Mouse (Mus musculus) spleen, adult 2 months (tissue): ENCODE measurements at regions not wholly inside any gene's neighbourhood (a gene's known extent, or its start where the extent isn't known, plus 50 kb on each side); places are given as distances from the start of the nearest gene placed in this dataset.

Experiments
- DNase-seq, 2 experiments: peaks; one replicate each; pipeline versions ENCODE4 v3.0.0 to v3.0.0-alpha.2; 2012 to 2021; ENCODE audit warnings: low spot score in 2 of 2, low read depth in 1 of 2
- H3K27ac ChIP-seq: fragments of 200-500 bp; 2 replicates; pipeline ENCODE4 v1.5.1; 2012; ENCODE audit warnings: low read length, inconsistent platforms; ENCODE audit not compliant: insufficient read depth
- H3K27me3 ChIP-seq: fragments of 200-500 bp; 2 replicates; pipeline ENCODE4 v1.6.1; 2012; ENCODE audit warnings: mild to moderate bottlenecking, moderate library complexity, low read length, inconsistent platforms; ENCODE audit not compliant: control insufficient read depth, insufficient read depth
- H3K36me3 ChIP-seq: fragments of 200-500 bp; 2 replicates; pipeline ENCODE4 v1.6.1; 2012; ENCODE audit warnings: mild to moderate bottlenecking, low read length, inconsistent platforms; ENCODE audit not compliant: control insufficient read depth, insufficient read depth
- H3K4me1 ChIP-seq: fragments of 200-500 bp; 2 replicates; pipeline ENCODE4 v1.6.1; 2011; ENCODE audit warnings: inconsistent platforms; ENCODE audit not compliant: control insufficient read depth, insufficient read depth, insufficient read length
- H3K4me3 ChIP-seq: fragments of 200-500 bp; 2 replicates; pipeline ENCODE4 v1.5.1; 2011; ENCODE audit warnings: mild to moderate bottlenecking, inconsistent platforms; ENCODE audit not compliant: insufficient read depth, insufficient read length; ENCODE audit errors: extremely low read depth
- CTCF ChIP-seq: fragments of 200-500 bp; IDR thresholded peaks from 2 replicates; pipeline ENCODE4 v1.5.1; 2011; ENCODE audit warnings: mild to moderate bottlenecking, inconsistent platforms; ENCODE audit not compliant: insufficient read depth, insufficient read length, insufficient replicate concordance; ENCODE audit errors: extremely low read depth
- POLR2A ChIP-seq: fragments of 200-500 bp; IDR thresholded peaks from 2 replicates; pipeline ENCODE4 v1.6.1; 2011; ENCODE audit warnings: low read depth, low read length, inconsistent platforms
- WGBS: fragments of 180-500 bp; shearing (Covaris S2); methylation state at CpG from one replicate; pipeline ENCODE4 v1.1.7; 2018; 5-methylcytosine and 5-hydroxymethylcytosine counted together

DNA sequence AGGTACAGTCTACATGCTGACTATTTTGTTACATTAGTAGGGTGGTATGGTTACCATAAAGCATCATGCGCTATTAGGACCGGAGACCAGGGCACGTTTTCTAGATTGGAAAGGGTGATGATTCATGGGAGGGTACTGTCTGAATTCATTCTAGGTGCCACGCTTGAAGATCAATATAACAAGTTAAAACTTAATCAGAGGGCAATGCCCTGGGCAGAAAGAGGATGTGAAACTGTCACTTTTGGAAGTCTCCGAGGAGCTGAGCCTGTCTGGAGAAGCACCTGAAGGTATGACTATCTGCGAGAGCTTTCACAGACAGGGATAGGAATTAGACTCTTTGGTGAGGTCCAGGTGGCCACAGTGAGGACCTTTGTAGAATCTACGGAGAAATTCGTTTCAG lies 200.2 kb downstream of the Foxo1 start:
- Histone ChIP-seq H3K4me1 (peaks cover 6% of the 10 kb centered on the region; the same call in 1 of the 2 replicates), H3K27ac (no peak overlapping the region), H3K27me3 (no peaks in the 10 kb centered on the region), H3K36me3 (no peaks in the 10 kb centered on the region), H3K4me3 (no peak overlapping the region)
- 43% methylated on average over 8 of the region's 8 CpGs for WGBS
- DNase-seq = peak; percentile 32 to 55
- no peak for TF ChIP-seq POLR2A
- TF ChIP-seq CTCF = no peak

DNA sequence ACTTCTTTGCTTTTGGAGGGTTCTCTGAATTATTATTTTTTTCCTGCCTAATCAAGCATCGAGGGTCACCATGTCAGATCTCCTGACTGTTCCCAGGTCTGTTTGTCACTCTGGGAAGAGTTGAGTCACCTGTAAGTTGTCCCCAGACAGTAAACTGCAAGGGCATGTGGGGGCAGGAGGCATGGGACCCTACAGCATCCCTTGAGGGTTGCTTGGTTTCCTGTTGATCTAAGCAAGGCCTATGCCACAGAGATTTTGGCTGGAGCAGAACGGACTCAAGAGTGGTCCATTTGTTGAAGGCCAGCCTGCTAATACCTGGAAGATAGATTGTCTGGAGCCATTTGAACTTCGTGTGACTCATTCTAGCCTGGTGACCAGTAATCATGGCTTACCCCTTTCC lies 199.7 kb downstream of the Foxo1 start:
- TF ChIP-seq CTCF (no peak), POLR2A (no peak)
- Histone ChIP-seq H3K27me3 (no peaks in the 10 kb centered on the region), H3K36me3 (no peaks in the 10 kb centered on the region), H3K4me1 (peaks cover 6% of the 10 kb centered on the region; the same call in 1 of the 2 replicates), H3K27ac (no peak overlapping the region), H3K4me3 (no peak overlapping the region)
- peak; percentile 18 to 22 for DNase-seq
- 31% methylated on average over 3 of the region's 3 CpGs for WGBS

DNA sequence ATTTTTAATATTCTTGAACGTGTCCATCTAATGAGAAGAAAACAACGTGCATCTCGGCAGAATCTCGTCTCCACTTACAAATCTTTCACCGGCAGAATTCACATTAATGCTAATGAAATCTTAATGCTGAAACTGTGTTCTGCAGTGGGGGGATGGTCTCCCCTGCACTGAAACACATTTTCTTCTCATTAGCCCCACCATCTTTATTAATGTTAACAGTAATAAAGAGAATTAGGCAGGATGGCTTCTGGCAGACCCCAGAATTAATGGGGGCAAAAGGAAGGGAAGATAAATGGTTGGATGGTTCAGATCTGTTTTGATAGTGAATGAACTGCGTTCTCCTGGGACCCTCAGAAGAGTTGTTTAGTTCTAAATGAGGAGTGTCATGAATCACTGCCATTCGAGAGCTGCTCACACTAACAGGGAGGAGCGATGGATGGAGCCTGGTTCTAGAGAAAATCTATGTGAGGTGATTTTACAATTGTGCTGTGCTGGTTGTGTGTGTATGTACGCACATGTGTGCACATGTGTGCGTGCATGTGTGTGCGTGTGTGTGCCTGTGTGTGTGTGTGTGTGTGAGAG lies 198.9 kb downstream of the Foxo1 start:
- no peak overlapping the region for H3K27ac ChIP-seq

DNA sequence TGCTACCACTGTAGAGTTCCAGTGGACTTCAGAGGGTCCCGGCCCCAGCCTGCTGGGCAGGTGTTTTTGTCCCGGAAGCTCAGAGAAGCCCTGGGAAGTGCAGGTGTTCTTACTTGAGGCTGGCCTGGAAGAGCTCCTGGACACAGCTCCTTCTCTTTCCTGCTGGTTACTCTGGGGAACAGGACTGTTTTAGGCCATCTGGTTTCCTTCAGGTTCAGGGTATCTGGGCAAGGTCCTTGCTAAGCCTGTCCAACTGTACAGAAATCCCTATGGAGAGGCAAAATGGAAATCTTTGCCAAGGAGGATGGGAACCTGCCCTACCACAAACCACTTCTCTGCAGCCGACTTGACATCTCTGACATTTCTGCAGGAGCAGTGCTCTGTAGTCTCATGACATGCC lies 198.4 kb downstream of the Foxo1 start:
- peaks cover 6% of the 10 kb centered on the region; the same call in 1 of the 2 replicates for H3K4me1 ChIP-seq
- 78% methylated on average over 3 of the region's 3 CpGs for WGBS
- H3K27me3 ChIP-seq = no peaks in the 10 kb centered on the region
- no peak for TF ChIP-seq CTCF
- TF ChIP-seq POLR2A = no peak
- DNase-seq = no peak
- H3K27ac ChIP-seq = no peak overlapping the region
- H3K4me3 ChIP-seq = no peak overlapping the region
- no peaks in the 10 kb centered on the region for H3K36me3 ChIP-seq

More for the DNA sequence above, 198.9 kb downstream of the Foxo1 start:
- DNase-seq = no peak
- H3K36me3 ChIP-seq = no peaks in the 10 kb centered on the region
- H3K4me3 ChIP-seq = no peak overlapping the region
- no peaks in the 10 kb centered on the region for H3K27me3 ChIP-seq
- 78% methylated on average over 11 of the region's 11 CpGs for WGBS
- TF ChIP-seq CTCF = no peak
- no peak for TF ChIP-seq POLR2A
- peaks cover 6% of the 10 kb centered on the region; the same call in 1 of the 2 replicates for H3K4me1 ChIP-seq

DNA sequence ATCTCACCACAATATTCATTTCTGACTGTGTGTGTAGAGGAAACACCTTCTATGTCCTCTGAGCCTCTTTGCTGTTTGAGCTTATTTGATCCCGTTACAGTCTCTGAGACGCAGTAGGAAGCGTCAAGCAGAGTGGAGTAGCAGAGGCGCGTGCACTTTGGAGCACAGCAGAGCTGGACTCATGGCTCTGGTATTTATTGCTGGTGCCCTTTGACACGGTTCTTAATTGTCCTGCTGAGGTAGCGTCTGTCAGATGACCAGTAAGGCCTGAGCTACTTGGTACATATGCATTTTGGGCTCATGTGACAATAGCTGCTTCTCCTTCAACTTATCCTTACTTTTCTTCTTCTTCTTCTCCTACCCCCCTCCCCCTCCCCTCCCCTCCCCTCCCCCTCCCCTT lies 195.8 kb downstream of the Foxo1 start:
- WGBS = 68% methylated on average over 7 of the region's 7 CpGs
- Histone ChIP-seq H3K4me3 (no peak overlapping the region), H3K4me1 (peaks cover 16% of the 10 kb centered on the region; the same call in 1 of the 2 replicates), H3K36me3 (no peaks in the 10 kb centered on the region), H3K27me3 (no peaks in the 10 kb centered on the region), H3K27ac (no peak overlapping the region)
- DNase-seq = no peak
- TF ChIP-seq CTCF (no peak), POLR2A (no peak)

DNA sequence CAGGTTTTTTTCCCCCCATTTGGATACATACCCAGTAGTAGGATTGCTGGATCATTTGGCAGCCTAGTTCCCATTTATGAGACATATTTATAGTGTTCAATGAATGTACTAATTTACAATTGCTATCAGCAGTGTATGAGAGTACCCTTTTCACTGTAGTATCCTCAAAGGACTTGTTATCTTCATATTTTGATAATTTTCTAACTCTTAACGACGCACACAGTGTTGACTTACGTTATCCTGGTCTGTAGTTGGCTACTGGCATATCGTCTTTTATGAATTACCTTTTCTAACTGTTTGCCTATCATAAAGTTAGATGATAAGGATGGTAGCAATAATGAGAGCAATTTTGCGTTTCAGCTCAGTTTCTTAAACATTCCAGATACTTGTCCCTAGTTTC lies 186.8 kb downstream of the Foxo1 start:
- TF ChIP-seq POLR2A = no peak
- no peak for TF ChIP-seq CTCF
- peaks cover 22% of the 10 kb centered on the region for H3K4me1 ChIP-seq
- H3K4me3 ChIP-seq = no peak overlapping the region
- no peaks in the 10 kb centered on the region for H3K36me3 ChIP-seq
- no peak overlapping the region for H3K27ac ChIP-seq
- DNase-seq = no peak
- H3K27me3 ChIP-seq = no peaks in the 10 kb centered on the region
- 89% methylated on average over 5 of the region's 5 CpGs for WGBS

DNA sequence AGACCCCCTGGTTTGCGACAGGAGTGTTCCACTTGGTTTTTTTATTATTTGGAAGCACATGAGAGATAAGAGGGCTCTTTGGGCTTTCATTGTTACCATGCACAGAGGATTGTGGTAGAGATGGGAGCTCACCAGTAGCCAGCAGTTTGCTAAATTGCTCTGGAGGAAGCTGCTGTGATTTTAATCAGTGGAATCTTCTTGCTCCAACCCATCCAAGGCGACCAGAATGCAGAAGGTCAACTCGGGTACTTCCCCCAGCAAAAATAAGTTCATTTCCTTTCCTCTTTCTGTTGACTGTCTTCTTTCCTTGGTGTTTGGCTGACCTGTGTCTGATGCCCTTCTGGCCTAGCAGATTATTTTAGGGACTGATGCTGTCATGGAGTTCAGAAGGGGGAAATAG lies 184.9 kb downstream of the Foxo1 start:
- Histone ChIP-seq H3K4me3 (no peak overlapping the region), H3K4me1 (peaks cover 10% of the 10 kb centered on the region), H3K27me3 (no peaks in the 10 kb centered on the region), H3K27ac (no peak overlapping the region), H3K36me3 (no peaks in the 10 kb centered on the region)
- 40% methylated on average over 3 of the region's 3 CpGs for WGBS
- TF ChIP-seq POLR2A (no peak), CTCF (no peak)
- no peak for DNase-seq
